Mouse (Mus musculus): ENCODE data around the gene Chaf1a.
"Not testable (repeated sequence)": the region's sequence is repeated elsewhere in the genome, so short reads cannot be mapped to it uniquely, and the experiment has no call there.

Gene Chaf1a

DNA sequence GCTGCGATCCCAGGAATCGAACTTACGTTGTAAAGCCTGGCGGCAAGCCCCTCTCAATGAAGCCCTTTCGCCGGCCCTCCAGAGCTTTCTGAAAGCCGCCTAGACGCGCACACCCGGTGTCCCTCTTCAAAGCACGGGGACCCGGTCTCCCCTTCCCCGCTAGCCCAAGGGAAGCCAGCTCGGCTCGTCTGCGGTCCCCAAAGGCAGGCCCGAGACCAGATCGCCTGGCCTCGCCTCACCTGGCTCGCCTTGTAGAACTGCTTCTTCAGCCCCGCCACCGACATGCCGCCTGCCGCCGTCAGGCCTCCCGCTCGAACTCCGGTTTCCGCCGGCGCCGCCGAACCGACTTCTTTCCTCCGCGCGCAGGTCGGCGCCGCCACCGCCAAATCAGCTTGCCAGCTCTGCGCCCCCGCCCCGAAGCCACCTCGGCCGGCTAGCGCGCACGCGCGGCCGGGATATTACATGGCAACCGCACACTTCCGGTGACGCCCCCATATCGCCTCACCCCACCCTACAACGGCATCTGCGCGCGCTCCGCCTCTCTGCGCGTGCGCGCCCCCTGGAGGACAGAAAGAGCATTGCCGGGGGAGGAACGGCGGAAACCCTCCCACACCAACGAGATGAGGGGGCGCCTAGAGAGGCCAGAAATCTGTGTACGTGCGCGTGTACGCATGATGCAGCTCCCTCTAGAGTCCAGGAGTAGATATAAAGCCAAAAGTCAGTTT is 3.9 kb upstream of the Chaf1a start, which contains the start of gene Sh3gl1:
Sh3gl1 (minus strand) TSS at position 460 of the 725 bp plus-strand sequence.
- in situ Hi-C loops (cut with MboI, MseI): no loop called here

DNA sequence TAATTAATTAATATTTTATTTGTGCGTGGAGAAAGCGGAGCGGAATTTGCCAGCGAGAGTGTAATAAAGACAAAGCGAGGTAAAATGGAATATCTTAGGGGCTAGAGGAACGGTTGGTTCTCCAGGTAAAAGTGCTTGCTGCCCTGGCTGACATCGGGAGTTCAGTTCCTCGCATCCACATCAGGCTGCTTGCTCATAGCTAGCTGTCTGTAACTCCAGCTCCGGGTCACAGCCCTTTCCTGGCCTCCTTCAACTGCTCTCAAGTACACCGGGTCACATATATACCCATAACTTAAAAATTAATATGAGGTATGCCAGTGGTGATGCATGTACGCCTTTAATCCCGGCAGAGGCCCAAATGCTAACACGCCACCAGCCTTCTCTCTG is 3.3 kb upstream of the Chaf1a start:
- in situ Hi-C loops (cut with MboI, MseI): no loop called here

DNA sequence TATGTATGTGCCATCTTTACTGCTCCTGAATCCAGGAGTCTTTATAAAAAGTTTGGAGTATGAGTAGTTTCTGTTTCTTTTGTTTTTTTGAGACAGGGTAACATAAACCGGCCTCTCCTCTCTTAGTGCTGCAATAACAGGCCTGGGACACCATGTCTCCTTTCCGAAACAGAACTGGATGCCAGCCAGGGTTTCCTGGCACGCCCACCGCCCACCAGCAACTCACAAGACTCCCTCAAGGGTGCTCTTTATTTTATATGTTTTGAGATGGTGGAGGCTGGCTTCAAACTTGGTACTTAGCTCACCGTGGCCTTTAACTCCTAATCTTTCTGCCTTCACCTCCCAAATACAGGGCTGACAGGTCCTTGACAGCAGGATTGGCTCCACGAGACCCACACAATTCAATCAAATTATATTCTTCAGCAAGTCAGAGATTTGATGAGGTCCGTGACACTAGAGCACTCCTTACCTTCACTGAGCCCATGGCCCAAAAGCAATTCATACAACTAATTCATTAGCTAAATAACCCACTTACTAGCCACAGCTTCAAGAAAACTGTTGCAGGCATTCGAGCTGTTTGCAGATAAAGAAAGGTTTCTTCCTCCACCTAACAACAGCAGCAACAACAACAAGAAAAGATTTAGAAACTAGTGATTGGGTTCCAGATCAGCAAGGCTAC is 1.5 kb upstream of the Chaf1a start:
- in situ Hi-C loops (cut with MboI, MseI): no loop called here

DNA sequence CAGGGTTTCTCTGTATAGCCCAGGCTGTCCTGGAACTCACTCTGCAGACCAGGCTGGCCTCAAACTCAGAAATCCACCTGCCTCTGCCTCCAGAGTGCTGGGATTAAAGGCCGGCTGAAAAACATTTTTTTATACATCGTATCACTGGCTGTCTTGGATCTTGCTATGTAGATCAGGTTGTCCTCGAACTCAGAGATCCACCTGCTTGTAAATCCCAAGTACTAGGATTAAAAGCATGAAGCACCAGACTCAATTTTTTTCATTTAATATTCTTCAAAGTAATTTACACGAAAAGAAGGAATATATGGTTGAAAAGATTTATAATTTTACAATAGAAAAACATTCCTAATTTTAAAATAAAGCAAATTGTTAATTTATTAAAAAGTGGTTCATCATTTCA is 894 bp upstream of the Chaf1a start:
- in situ Hi-C loops (cut with MboI, MseI): no loop called here

DNA sequence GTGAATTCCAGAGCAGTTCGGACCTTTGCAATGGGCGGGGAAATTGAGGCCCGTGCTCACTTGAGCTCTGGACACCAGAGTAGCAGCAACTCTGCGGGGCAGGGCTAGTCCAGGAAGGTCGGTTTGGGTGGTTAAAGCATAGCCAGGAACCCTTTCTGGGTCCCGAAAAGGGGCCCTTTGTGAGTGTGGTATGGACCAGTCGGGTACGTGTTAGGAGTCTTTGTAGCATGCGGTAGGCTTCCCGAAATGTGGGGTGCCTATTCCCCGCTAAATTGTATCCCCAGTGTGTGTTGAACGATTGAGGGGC is 571 bp downstream of the Chaf1a start:
- in situ Hi-C loops (cut with MboI, MseI): no loop called here

DNA sequence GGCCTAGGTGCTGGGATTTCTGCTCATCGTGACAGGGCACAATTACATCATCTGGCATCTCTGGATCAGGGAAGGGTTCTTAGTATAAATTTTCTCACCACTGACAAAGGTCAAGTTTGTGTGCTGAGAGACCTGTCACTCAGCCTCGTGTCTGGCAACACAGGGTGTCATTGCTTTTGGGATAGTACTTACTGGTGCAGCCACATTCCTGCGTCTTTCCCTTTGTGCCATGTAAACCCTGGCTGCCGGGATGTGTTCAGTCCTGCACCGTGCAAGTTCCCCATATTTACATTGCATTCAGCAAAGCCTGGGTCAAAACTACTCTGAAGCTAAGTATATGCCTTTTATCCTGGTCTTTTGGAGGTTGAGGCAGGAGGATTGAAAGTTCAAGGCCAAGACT is 11.1 kb downstream of the Chaf1a start:
- in situ Hi-C loops (cut with MboI, MseI): no loop called here

GRCm38 (mm10) chr17:56054938-56055337 is 14.7 kb downstream of the Chaf1a start:
- in situ Hi-C loops (cut with MboI, MseI): no loop called here

DNA sequence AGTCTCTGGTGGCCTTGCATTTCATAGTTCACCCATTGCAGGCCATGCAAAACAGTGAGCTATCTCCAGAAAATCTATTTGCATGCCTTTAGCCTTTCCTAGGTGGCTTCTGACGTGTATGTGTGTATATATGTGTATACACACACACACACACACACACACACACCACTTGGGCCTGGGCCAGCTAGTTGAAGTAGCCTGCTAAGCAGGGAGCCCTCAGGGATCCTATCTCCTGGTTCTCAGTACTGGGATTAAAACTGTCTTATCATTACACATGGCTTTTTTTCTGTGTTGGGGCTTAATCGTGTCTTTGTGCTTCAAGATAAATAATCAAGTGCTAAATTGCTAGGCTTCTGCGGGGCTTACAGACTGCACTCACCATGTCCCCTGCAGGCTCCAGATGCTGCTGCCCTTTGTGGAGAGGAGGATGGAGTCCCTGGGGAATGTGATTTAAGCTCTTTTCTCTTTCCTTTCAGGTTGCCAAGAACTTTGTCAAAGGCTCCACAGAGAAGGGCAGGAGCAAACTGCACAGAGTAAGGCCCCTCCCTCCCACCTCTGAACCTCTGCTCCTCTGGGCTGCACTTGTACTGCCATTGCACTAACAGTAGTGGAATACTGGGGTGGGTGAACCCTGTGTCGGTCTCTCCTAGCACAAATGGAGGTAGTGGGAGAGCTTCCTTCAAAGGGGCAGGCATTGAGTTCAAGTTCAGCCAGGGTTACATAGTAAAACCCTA is 15.9 kb downstream of the Chaf1a start:
- in situ Hi-C loops (cut with MboI, MseI): no loop called here

DNA sequence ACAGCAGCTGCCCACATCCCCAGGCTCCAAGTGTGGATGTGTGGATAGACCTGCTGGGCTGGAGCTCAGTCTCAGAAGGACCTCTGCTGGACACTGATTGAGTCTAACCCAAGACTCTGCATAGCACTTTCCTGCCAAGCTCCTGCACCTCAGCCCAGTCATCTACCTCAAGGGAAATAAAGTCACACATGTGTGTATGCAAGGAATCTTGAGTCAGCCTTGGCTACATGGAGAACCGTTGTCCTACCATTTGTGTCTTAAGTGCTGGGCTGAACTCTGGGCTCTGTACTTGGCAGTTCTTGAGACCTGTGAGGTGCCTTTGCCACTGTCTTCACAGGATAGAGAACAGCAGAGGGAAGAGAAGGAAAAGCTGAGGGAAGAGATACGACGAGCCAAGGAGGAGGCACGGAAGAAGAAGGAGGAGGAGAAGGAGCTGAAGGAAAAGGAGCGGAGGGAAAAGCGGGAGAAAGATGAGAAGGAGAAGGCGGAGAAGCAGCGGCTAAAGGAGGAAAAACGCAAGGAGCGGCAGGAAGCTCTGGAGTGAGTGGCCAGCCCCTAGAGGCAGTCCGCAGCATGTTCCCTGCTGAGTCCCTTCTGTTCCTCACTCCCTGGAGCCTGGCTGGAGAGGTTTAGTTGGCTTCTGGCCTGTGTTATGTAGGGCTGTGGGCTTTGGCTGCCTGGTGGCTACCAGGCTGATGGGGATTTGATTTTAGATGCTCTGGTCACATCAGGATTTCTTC is 17.3 kb downstream of the Chaf1a start:
- in situ Hi-C loops (cut with MboI, MseI): no loop called here

DNA sequence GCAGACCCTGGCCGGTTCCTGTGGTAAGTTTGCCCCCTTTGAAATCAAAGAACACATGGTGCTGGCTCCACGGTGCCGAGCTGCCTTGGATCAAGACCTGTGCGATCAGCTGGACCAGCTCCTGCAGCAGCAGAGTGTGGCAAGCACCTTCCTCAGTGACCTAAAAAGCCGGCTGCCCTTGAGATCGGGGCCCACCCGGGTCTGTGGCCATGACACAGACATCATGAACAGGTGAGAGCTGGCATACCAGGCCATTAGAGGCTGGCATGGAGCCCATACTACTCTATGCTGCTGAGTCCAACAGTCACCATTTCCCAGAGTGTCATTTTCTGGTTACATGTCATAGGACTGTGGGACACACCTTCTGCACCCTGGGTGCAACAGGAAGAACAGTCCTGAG is 21.8 kb downstream of the Chaf1a start:
- in situ Hi-C loops (cut with MboI, MseI): no loop called here

GRCm38 (mm10) chr17:56065715-56066114 is 25.5 kb downstream of the Chaf1a start:
- in situ Hi-C loops (cut with MboI, MseI): not testable (repeated sequence)

- in situ Hi-C loops (cut with MboI, MseI): no loop called here
Observed at GRCm38 (mm10) chr17:56066451-56066850, 26.2 kb downstream of the Chaf1a start.

- in situ Hi-C loops (cut with MboI, MseI): no loop called here
Observed at GRCm38 (mm10) chr17:56069066-56069465, 28.8 kb downstream of the Chaf1a start.

DNA sequence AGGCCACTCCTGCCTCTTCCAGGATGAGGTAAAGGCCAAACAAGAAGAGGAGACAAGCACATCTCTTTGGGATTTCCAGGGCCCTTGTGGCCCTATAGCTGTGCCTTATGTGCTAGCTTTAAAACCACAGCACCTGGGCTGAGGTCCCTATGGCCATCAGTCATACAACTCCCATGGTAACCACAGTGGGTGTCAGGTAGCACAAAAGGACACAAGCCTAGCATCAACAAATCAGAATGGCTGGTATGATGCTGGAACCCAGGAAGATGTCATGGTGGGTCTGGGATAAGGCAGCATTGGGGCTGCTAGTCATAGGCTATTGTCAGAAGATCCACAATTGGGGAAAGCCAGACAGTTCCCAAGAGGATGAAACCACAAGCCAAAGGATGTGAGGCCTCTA is 30.9 kb downstream of the Chaf1a start:
- in situ Hi-C loops (cut with MboI, MseI): no loop called here

GRCm38 (mm10) chr17:56072243-56072642 is 32.0 kb downstream of the Chaf1a start:
- in situ Hi-C loops (cut with MboI, MseI): no loop called here

- in situ Hi-C loops (cut with MboI, MseI): no loop called here
Observed at GRCm38 (mm10) chr17:56074097-56074826, 34.0 kb downstream of the Chaf1a start.

DNA sequence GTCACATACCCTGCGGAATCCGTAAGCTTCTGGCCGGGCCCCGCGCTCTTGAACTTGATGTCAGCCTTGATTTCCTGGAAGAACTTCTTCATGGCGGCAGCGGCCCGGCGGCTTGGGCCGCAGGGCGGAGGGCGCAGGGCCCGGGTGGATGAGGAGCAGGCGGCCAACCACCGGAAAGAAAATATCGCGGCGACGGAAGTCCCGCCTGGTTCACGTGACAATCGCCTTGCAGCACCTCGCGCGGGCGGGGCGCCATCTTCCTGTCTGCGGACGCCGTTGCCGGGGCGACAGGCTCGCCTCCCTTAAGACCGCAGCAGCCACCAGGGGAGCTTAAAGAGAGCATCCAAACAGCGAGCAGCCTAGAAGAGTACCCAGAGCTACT is 34.6 kb downstream of the Chaf1a start, which contains the start of gene Ubxn6:
Ubxn6 (minus strand) TSS at position 202 of the 382 bp plus-strand sequence.
- in situ Hi-C loops (cut with MboI, MseI): no loop called here

- in situ Hi-C loops (cut with MboI, MseI): no loop called here
Observed at GRCm38 (mm10) chr17:56077523-56077922, 37.3 kb downstream of the Chaf1a start.

- in situ Hi-C loops (cut with MboI, MseI): not testable (repeated sequence)
Observed at GRCm38 (mm10) chr17:56078361-56078760, 38.1 kb downstream of the Chaf1a start.

DNA sequence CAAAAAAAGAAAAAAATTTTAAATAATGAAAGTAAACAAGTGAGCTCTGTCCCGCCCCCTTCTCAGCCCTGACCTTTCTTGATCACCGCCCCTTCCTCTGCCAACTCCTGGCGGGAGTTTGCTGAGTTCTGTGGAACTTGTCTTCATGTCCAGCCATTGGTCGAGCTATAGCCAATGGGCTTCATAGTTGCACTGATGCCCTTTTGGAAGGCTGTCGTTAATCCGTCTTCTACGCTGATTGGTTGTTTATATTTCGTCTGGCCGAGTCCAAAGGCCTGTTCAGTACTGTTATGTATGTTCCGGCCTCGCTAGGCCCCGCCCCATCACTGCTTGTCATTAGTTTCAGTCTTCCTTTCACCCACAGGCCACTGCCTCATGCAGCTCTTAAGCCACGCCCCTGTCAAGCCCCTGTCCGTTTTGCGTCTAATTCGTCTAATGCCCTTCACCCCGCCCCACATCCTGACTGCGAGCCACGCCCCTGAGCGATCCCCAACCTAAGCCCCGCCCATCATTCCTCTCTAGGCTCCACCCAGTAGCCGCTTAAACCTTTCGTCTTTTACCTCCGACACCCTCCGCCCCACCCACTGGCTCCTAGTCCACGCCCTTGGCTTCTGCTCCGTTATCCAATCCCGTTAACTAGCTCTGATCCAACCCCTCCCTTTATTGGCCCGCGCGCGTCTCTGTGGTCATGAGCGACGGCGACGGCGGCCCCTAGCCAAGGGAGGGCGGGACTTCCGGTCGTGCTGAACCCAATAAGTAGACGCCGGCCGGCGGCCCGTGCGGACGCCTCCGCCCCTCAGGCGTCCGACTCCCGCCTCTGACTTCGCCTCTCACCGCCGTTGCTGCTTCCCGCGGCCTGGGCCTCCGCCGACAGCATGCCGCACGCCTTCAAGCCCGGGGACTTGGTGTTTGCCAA is 38.9 kb downstream of the Chaf1a start, which contains the start of gene Hdgfl2:
Hdgfl2 (plus strand) TSS at position 755 of the 916 bp plus-strand sequence.
- in situ Hi-C loops (cut with MboI, MseI): no loop called here

All from T-helper 17 cell (primary cell).